Mouse (Mus musculus) heart, embryonic 11.5 days (tissue): ENCODE results near the gene Gm12216. TPM values are rescaled to one million over a fixed set of nuclear protein-coding genes. Genes with fewer than 3 reads are reported as not detected.

Experiments used
- ATAC-seq: fragments of 200-750 bp; cut with Nextera tagmentation; replicated peaks from 2 replicates; pipeline ENCODE4 v1.8.0; 2017; ENCODE audit warnings: moderate library complexity; ENCODE audit not compliant: insufficient number of reproducible peaks, low FRiP score, low TSS enrichment
- H3K27ac ChIP-seq: fragments of 300-500 bp; sonication (generic); 2 replicates; pipeline ENCODE4 v1.5.1; 2014; ENCODE audit warnings: mild to moderate bottlenecking, low read depth, low read length
- H3K27me3 ChIP-seq: fragments of 300-500 bp; sonication (generic); 2 replicates; pipeline ENCODE4 v1.6.1; 2014; ENCODE audit warnings: mild to moderate bottlenecking, low read length, mixed read lengths; ENCODE audit not compliant: control insufficient read depth, insufficient read depth
- H3K36me3 ChIP-seq: fragments of 300-500 bp; sonication (generic); 2 replicates; pipeline ENCODE4 v1.6.1; 2014; ENCODE audit warnings: mild to moderate bottlenecking, low read length, moderate library complexity, mixed read lengths; ENCODE audit not compliant: control insufficient read depth, insufficient read depth
- H3K4me1 ChIP-seq: fragments of 300-500 bp; sonication (generic); 2 replicates; pipeline ENCODE4 v1.6.1; 2014; ENCODE audit warnings: low read length; ENCODE audit not compliant: control insufficient read depth, insufficient read depth
- H3K4me2 ChIP-seq: fragments of 300-500 bp; sonication (generic); 2 replicates; pipeline ENCODE4 v1.6.1; 2014; ENCODE audit warnings: mild to moderate bottlenecking, moderate library complexity
- H3K4me3 ChIP-seq: fragments of 300-500 bp; sonication (generic); 2 replicates; pipeline ENCODE4 v1.5.1; 2014; ENCODE audit warnings: low read depth, low read length
- H3K9ac ChIP-seq: fragments of 300-500 bp; sonication (generic); 2 replicates; pipeline ENCODE4 v1.6.1; 2014; ENCODE audit warnings: mild to moderate bottlenecking, low read depth, low read length, moderate library complexity
- H3K9me3 ChIP-seq: fragments of 300-500 bp; sonication (generic); replicated peaks from 2 replicates; pipeline ENCODE4 v1.6.1; 2016; ENCODE audit warnings: low read length; ENCODE audit not compliant: control insufficient read depth
- WGBS: fragments of 180-500 bp; shearing (Covaris S2); extraction: QIAGEN DNeasy Blood & Tissue Kit; methylation state at CpG from one replicate; pipeline ENCODE4 v1.1.7; 2014; ENCODE audit not compliant: insufficient replicate concordance; 5-methylcytosine and 5-hydroxymethylcytosine counted together
- microRNA-seq: library from miRNA; unstranded; fragments of <30 nt; microRNA quantifications from one replicate; pipeline ENCODE4, GENCODE M21; 2016; ENCODE audit warnings: borderline number of aligned reads
- polyA plus RNA-seq: library from polyadenylated mRNA; unstranded; fragments of >200 nt; fragmentation: Nextera tagmentation; extraction: Ambion mirVana; gene quantifications from 2 replicates; pipeline ENCODE4 v1.2.1, GENCODE M21; 2014

Gene Gm12216
- polyA plus RNA-seq, 1 experiment from 2014 or later: not detected

GRCm38 (mm10) chr11:53734431-53734830 is 124.6 kb downstream of the Gm12216 start:
- WGBS: 82% methylated on average over 2 of the region's 2 CpGs
- H3K27ac ChIP-seq: no peak overlapping the region
- no peaks in the 10 kb centered on the region for H3K4me1 ChIP-seq
- no peaks in the 10 kb centered on the region for H3K9me3 ChIP-seq
- no peaks in the 10 kb centered on the region for H3K36me3 ChIP-seq
- no peak overlapping the region for H3K9ac ChIP-seq
- no peaks in the 10 kb centered on the region for H3K27me3 ChIP-seq
- ATAC-seq: no peak
- no peak overlapping the region for H3K4me2 ChIP-seq
- H3K4me3 ChIP-seq: no peak overlapping the region

- 78% methylated on average over 7 of the region's 7 CpGs for WGBS
- ATAC-seq: no peak
- H3K4me1 ChIP-seq: no peaks in the 10 kb centered on the region
Observed at GRCm38 (mm10) chr11:53733824-53734223, 125.2 kb downstream of the Gm12216 start.

More at GRCm38 (mm10) chr11:53733824-53734223, 125.2 kb downstream of the Gm12216 start:
- Histone ChIP-seq H3K9ac (no peak overlapping the region), H3K9me3 (no peaks in the 10 kb centered on the region), H3K4me3 (no peak overlapping the region), H3K27me3 (no peaks in the 10 kb centered on the region), H3K36me3 (no peaks in the 10 kb centered on the region), H3K27ac (no peak overlapping the region), H3K4me2 (no peak overlapping the region)

Small RNA genes lying within 50 kb of the gene (microRNA-seq; reads per million reads assigned to microRNA genes)
- not detected for gene Mir7671

Other genes with a start within 250 kb of the Gm12216 start
- 0.86 and 1.8 TPM in 2 replicates for gene Il4, start 240.6 kb downstream of the Gm12216 start, polyA plus RNA-seq
- not detected in 2 replicates for gene Il13, start 224.6 kb downstream of the Gm12216 start, polyA plus RNA-seq
- 19.5 and 22.4 TPM in 2 replicates for gene Rad50, start 151.9 kb downstream of the Gm12216 start, polyA plus RNA-seq
- gene Il5, start 138.5 kb downstream of the Gm12216 start, polyA plus RNA-seq: not detected in 2 replicates
- 8.5 and 8.8 TPM in 2 replicates for gene Irf1, start 89.2 kb downstream of the Gm12216 start, polyA plus RNA-seq
- gene Gm17334, start 86.1 kb downstream of the Gm12216 start, polyA plus RNA-seq: 0.24 TPM in 1 of 2 replicates, not detected in the other
- 8.1 and 9.2 TPM in 2 replicates for gene Slc22a5, start 32.4 kb upstream of the Gm12216 start, polyA plus RNA-seq
- gene Slc22a21, start 121.1 kb upstream of the Gm12216 start, polyA plus RNA-seq: 1.9 and 2.0 TPM in 2 replicates
- 4.0 and 5.4 TPM in 2 replicates for gene Slc22a4, start 168.8 kb upstream of the Gm12216 start, polyA plus RNA-seq
- 8.6 and 12.0 TPM in 2 replicates for gene Pdlim4, start 209.8 kb upstream of the Gm12216 start, polyA plus RNA-seq
- 51.6 and 61.3 TPM in 2 replicates for gene P4ha2, start 240.8 kb upstream of the Gm12216 start, polyA plus RNA-seq